Mouse (Mus musculus): ENCODE results near the gene Stk24.

DNA sequence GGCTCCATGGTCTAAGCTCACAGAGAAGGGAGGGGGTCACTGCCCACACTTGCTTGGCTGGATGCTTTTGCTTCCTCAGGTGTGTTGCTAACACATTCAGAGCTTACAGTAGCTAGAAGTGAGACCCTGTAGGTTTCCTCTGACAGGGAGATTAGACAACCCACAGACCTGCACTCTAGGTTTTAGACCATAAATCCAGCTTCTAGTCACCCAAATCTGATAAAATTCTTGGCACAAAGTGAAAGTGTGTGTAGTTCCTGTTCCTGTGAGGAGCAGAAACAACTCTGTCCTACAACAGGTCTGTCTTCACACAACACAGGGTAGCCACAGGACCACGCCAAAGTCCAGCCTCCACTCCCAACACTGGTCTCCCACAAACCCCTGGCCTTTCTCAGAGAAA, 21.5 kb downstream of the Stk24 start:
- peak; percentile 52; the same call in 1 of the 2 replicates for TF ChIP-seq GATA1 (IDR thresholded peaks at IDR 0.05; ENCODE audit: low read length)
- TF ChIP-seq TAL1 (IDR thresholded peaks at IDR 0.05; ENCODE audit: low read length): no peak
